Mouse (Mus musculus) liver, embryonic 14.5 days (tissue): ENCODE data around the gene Aox3. TPM values are rescaled to one million over a fixed set of nuclear protein-coding genes. Genes with fewer than 3 reads are reported as not detected.
A peak's percentile ranks its signal among the peaks of the same experiment; 100 is the strongest.

Experiments used
- ATAC-seq: fragments of 200-750 bp; cut with Nextera tagmentation; 2 replicates; pipeline ENCODE4 v1.8.0; 2017; ENCODE audit warnings: moderate number of reproducible peaks, mild to moderate bottlenecking, moderate library complexity; ENCODE audit not compliant: insufficient read depth
- DNase-seq, 3 experiments: peaks; one replicate each; pipeline ENCODE4 v3.0.0-alpha.2; 2012 to 2013; ENCODE audit warnings: low read depth in 3 of 3, low spot score in 3 of 3
- H3K27ac ChIP-seq: fragments of 300-500 bp; sonication (generic); 2 replicates; pipeline ENCODE4 v1.5.1; 2014; ENCODE audit warnings: moderate library complexity, mild to moderate bottlenecking, control low read depth, inconsistent platforms
- H3K27me3 ChIP-seq: fragments of 300-500 bp; sonication (generic); 2 replicates; pipeline ENCODE4 v1.6.1; 2014; ENCODE audit warnings: mild to moderate bottlenecking, low read length, moderate library complexity; ENCODE audit not compliant: control insufficient read depth, insufficient read depth
- H3K36me3 ChIP-seq: fragments of 300-500 bp; sonication (generic); replicated peaks from 2 replicates; pipeline ENCODE4 v1.6.1; 2014; ENCODE audit warnings: low read depth; ENCODE audit not compliant: control insufficient read depth, insufficient read depth
- H3K4me1 ChIP-seq, 2 experiments: fragments of 200-500 bp in 1 of 2; fragments of 300-500 bp in 1 of 2; sonication (generic) in 1 of 2; replicated peaks; 2 replicates each; pipeline ENCODE4 v1.6.1; 2012 to 2014; ENCODE audit warnings: antibody characterized with exemption in 1 of 2, inconsistent platforms in 1 of 2, low read length in 1 of 2; ENCODE audit not compliant: control insufficient read depth in 2 of 2, insufficient read depth in 2 of 2
- H3K4me2 ChIP-seq: fragments of 300-500 bp; sonication (generic); 2 replicates; pipeline ENCODE4 v1.6.1; 2014; ENCODE audit warnings: low read depth, mild to moderate bottlenecking, control low read depth, moderate library complexity
- H3K4me3 ChIP-seq, 2 experiments: fragments of 200-500 bp in 1 of 2; fragments of 300-500 bp in 1 of 2; sonication (generic) in 1 of 2; 2 replicates each; pipeline ENCODE4 v1.5.1; 2012 to 2014; ENCODE audit warnings: low read depth in 2 of 2, low read length in 2 of 2, mild to moderate bottlenecking in 2 of 2, control low read depth in 1 of 2, inconsistent platforms in 1 of 2, moderate library complexity in 1 of 2; ENCODE audit not compliant: insufficient read depth in 1 of 2
- H3K9ac ChIP-seq: fragments of 300-500 bp; sonication (generic); replicated peaks from 2 replicates; pipeline ENCODE4 v1.6.1; 2014; ENCODE audit warnings: mild to moderate bottlenecking, control low read depth, moderate library complexity
- H3K9me3 ChIP-seq: fragments of 300-500 bp; sonication (generic); 2 replicates; pipeline ENCODE4 v1.6.1; 2016; ENCODE audit warnings: low read length, mixed read lengths; ENCODE audit not compliant: control insufficient read depth
- CTCF ChIP-seq: IDR thresholded peaks from 2 replicates; pipeline ENCODE4 v1.5.1; 2016; ENCODE audit warnings: antibody characterized with exemption, low read depth, control low read depth
- EP300 ChIP-seq: IDR thresholded peaks from 2 replicates; pipeline ENCODE4 v1.6.1; 2016; ENCODE audit warnings: antibody characterized with exemption, low read depth
- whole genome bisulfite sequencing: fragments of 180-500 bp; shearing (Covaris S2); extraction: QIAGEN DNeasy Blood & Tissue Kit; methylation state at CpG from one replicate; pipeline ENCODE4 v1.1.7; 2014; ENCODE audit not compliant: insufficient replicate concordance; 5-methylcytosine and 5-hydroxymethylcytosine counted together
- polyA plus RNA-seq, 2 experiments: library from polyadenylated mRNA; depleted of rRNA in 1 of 2; stranded (reverse) in 1 of 2; unstranded in 1 of 2; fragments of >200 nt; fragmentation: Nextera tagmentation in 1 of 2; extraction: Ambion mirVana in 1 of 2; gene quantifications; 2 replicates each; pipeline versions ENCODE4 v1.2.1 to v1.2.3; 2012 to 2014

Aox3 gene
- polyA plus RNA-seq, 2 experiments: 0.09 to 0.20 TPM

DNA sequence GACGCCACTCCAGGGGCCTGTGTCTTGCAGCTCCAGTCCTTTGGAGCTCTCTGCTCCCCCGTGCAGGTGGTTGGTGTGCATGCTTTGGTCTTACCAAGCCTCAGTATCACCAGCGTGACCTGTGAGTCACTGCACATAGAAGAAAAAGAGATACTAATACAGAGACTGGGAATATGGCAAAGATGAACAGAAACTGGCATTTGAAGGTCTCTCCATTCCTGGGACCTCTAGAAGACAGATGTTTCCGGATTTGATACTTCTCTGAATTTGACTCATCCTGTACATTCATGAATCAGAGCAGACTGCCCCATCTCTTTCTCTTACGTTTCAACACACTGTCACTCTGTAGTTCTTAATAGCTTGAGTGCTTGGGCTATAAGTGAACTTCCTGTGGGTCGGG is 57.0 kb downstream of the Aox3 start:
- Histone ChIP-seq H3K9me3 (no peaks in the 10 kb centered on the region), H3K36me3 (no peaks in the 10 kb centered on the region), H3K9ac (no peak overlapping the region), H3K4me1 (no peaks in the 10 kb centered on the region), H3K4me2 (no peak overlapping the region), H3K27me3 (no peaks in the 10 kb centered on the region), H3K4me3 (no peak overlapping the region), H3K27ac (no peak overlapping the region)
- TF ChIP-seq EP300: no peak
- TF ChIP-seq CTCF: no peak
- 42% methylated on average over 6 of the region's 6 CpGs for WGBS
- ATAC-seq (no peak), DNase-seq (no peak)

DNA sequence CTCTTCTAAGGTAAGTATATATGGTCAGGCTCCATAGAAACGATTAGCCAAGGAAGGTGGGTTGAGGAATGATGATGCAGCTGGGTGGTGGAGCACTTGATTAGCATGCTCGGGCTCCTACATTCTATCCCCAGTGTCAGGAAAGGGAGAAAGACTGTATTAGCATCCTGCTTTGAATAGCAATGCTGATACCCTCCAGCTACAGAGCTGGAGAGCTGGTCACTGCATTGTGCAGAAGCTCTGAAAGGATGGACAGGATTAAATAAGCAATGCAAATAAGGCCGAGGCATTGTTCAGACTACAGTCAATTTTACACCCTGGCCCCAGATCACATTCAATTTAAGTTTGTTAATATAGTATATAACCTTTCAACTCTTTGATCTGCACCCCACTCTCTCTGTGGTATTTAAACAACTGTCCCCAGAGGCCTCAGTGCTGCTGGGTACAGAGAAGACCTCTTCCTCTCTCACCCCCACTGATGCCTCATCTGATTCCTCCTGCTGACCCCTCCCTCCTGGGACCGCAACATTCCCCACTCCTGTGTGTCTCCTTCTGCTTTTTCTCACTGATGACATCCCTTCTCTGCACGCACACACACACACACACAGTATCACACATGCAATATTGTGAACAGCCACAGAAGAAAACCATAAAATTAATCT is 75.7 kb downstream of the Aox3 start:
- H3K36me3 ChIP-seq: no peaks in the 10 kb centered on the region

DNA sequence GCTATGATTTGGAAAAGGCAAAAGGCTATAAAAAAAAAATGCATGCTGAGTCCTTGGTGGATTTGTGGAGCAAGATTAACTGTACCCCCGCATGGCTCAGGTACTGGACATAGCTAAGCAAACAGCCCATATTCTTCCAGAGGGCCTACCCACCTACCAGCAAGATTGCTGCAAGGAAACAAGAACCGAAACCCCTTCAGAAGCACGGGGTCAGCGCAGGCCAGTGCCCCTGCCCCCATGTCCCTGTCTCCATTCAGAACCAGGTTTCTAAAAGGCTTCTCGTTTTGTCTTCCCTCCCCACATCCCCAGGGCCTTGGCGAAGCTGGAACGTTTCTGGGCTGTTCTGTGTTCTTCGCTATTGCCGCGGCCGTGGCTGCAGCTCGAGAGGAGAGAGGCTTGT is 81.4 kb downstream of the Aox3 start:
- no peak overlapping the region for H3K4me3 ChIP-seq
- no peaks in the 10 kb centered on the region for H3K36me3 ChIP-seq
- DNase-seq (no peak), ATAC-seq (no peak)
- no peak overlapping the region for H3K9ac ChIP-seq
- no peak overlapping the region for H3K27ac ChIP-seq
- no peaks in the 10 kb centered on the region for H3K4me1 ChIP-seq
- H3K9me3 ChIP-seq: no peaks in the 10 kb centered on the region
- 72% methylated on average over 12 of the region's 12 CpGs for WGBS
- TF ChIP-seq EP300 (no peak), CTCF (no peak)
- no peak overlapping the region for H3K4me2 ChIP-seq
- H3K27me3 ChIP-seq: no peaks in the 10 kb centered on the region

More for the DNA sequence above, 75.7 kb downstream of the Aox3 start:
- Histone ChIP-seq H3K27ac (no peak overlapping the region), H3K9ac (no peak overlapping the region), H3K4me2 (no peak overlapping the region), H3K27me3 (no peaks in the 10 kb centered on the region), H3K9me3 (no peaks in the 10 kb centered on the region), H3K4me3 (no peak overlapping the region), H3K4me1 (no peaks in the 10 kb centered on the region)
- TF ChIP-seq EP300: no peak
- no peak for TF ChIP-seq CTCF
- DNase-seq (no peak), ATAC-seq (no peak)
- WGBS: 35% methylated on average over 5 of the region's 5 CpGs

DNA sequence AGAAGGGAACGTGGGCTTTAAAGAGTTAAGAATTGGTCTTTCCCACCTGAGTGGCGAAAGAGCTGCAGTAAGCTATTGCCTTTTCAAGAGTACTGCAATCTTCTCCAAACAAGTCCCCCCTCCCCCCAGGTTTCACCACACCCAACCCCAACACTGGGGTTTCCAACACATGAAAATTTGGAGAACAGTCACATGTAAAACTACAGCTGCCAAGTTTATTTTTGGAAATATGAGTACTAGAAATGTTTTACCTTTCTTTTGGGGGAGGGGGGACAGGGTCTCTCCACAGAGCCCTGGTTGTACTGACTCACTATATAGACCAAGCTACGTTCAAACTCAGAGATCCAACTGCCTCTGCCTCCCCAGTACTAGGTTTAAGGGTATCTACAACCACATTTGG is 82.1 kb downstream of the Aox3 start:
- H3K36me3 ChIP-seq: no peaks in the 10 kb centered on the region
- no peaks in the 10 kb centered on the region for H3K9me3 ChIP-seq

DNA sequence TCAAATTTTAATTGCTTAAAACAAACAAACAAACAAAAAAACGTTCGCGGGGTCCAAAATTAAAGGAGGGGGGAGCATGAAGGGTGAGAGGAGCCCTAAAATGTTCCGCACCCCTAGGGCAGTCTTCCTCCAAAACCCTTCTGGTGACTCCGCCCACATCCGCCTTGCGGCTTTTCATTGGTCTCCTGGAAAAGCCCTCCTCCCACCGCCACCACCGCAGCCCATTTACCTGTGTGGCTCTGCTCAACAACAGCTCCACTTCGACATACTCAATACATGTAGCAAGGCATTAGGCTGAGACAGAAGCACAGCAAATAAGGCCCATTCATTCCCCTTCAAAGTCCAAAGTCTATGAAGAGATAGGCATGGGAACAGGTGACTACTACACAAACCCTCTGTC is 82.6 kb downstream of the Aox3 start:
- Histone ChIP-seq H3K4me1 (no peaks in the 10 kb centered on the region), H3K9ac (no peak overlapping the region), H3K27me3 (no peaks in the 10 kb centered on the region), H3K9me3 (no peaks in the 10 kb centered on the region), H3K27ac (no peak overlapping the region), H3K4me3 (no peak overlapping the region), H3K4me2 (peak overlapping the region; percentile 18), H3K36me3 (no peaks in the 10 kb centered on the region)
- DNase-seq (no peak), ATAC-seq (no peak)
- 11% methylated on average over 10 of the region's 10 CpGs for WGBS
- no peak for TF ChIP-seq CTCF

More for the DNA sequence above, 82.1 kb downstream of the Aox3 start:
- Histone ChIP-seq H3K4me1 (no peaks in the 10 kb centered on the region), H3K4me2 (no peak overlapping the region; the same call in 1 of the 2 replicates), H3K9ac (no peak overlapping the region), H3K27ac (no peak overlapping the region), H3K4me3 (no peak overlapping the region), H3K27me3 (no peaks in the 10 kb centered on the region)
- no peak for DNase-seq
- ATAC-seq: no peak
- TF ChIP-seq CTCF: no peak
- TF ChIP-seq EP300: no peak
- WGBS: 50% methylated on average over 3 of the region's 3 CpGs
